Mouse (Mus musculus) gastrocnemius, postnatal 36 days (tissue): ENCODE results near the gene Ptpdc1. TPM values are rescaled to one million over a fixed set of nuclear protein-coding genes. Genes with fewer than 3 reads are reported as not detected.
A peak's percentile ranks its signal among the peaks of the same experiment; 100 is the strongest.

Experiments used
- DNase-seq, 2 experiments: peaks; one replicate each; pipeline ENCODE4 v3.0.0; 2022
- intact Hi-C: fragments of 180-260 bp; cut with DNase I; formaldehyde crosslinking; loops from one replicate; pipeline ENCODE4 v1.15.1; 2025
- long read RNA-seq, 2 experiments: library from polyadenylated mRNA; stranded (forward); transcript quantifications; one replicate each; pipeline ENCODE4 v2.0.0; 2021
- total RNA-seq, 2 experiments: library from RNA; stranded (reverse); gene quantifications; 2 replicates each; pipeline ENCODE4 v1.2.3; 2021

The Ptpdc1 gene
- total RNA-seq, result 1 to 10 TPM; 3.4 to 3.8 TPM
- long read RNA-seq, experiment 1, partial matches to known transcripts, result 1 of 2 reads
- long read RNA-seq, experiment 1, other reads (novel, unspliced or antisense), result 1 of 2 reads
- long read RNA-seq, experiment 2, full-length matches to known transcripts, result 1 of 2 reads
- long read RNA-seq, experiment 2, partial matches to known transcripts, result 1 of 2 reads
- long read RNA-seq, experiment 2, other reads (novel, unspliced or antisense), result 0 of 2 reads

- peak; percentile 96 for DNase-seq
- intact Hi-C loops, result no loop called here
Measured at GRCm38 (mm10) chr13:48625433-48626184, at the start of gene Ptpdc1. Gene Ptpdc1 (minus strand): TSS chr13:48625664.

- intact Hi-C loops, result no loop called here
Measured at GRCm38 (mm10) chr13:48674609-48675008, 49.1 kb upstream of the Ptpdc1 start.

DNA sequence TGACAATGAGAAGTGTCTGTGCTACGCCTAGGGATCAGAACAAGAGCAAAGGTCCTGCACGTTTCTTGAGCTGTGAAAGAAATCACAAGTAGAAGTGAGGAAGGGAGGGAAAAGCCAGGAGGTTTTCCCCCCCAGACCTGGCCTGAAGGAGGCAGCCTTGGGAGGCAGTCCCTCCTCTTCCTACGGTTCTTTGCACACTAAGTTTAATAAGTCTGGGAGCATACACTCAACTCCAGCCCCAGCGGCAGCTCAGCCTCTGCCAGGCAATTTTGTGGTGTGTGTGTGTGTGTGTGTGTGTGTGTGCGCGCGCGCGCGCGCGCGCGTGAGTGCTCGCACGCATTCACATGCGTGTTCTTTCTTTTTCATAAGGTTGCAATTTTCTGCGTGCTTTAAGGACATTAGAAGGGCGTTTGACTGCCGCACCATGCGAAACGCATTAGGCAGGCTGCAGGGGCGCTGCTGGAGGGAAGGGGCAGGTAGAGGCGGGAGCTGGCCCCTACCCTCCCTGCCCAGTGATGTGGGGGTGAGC, 46.9 kb upstream of the Ptpdc1 start:
- DNase-seq, result no peak
- intact Hi-C loops, result no loop called here

More at GRCm38 (mm10) chr13:48674609-48675008, 49.1 kb upstream of the Ptpdc1 start:
- DNase-seq, result no peak

- DNase-seq, result no peak
- intact Hi-C loops, result loop anchor here (10.0 kb wide), 1 partner anchor 506 kb away; no protein-coding TSS in a partner anchor
Measured at GRCm38 (mm10) chr13:48668976-48669534, 43.6 kb upstream of the Ptpdc1 start.

- intact Hi-C loops, result loop anchor here (10.0 kb wide), 1 partner anchor 506 kb away; no protein-coding TSS in a partner anchor
- no peak for DNase-seq
Measured at GRCm38 (mm10) chr13:48668091-48668975, 42.9 kb upstream of the Ptpdc1 start.

DNA sequence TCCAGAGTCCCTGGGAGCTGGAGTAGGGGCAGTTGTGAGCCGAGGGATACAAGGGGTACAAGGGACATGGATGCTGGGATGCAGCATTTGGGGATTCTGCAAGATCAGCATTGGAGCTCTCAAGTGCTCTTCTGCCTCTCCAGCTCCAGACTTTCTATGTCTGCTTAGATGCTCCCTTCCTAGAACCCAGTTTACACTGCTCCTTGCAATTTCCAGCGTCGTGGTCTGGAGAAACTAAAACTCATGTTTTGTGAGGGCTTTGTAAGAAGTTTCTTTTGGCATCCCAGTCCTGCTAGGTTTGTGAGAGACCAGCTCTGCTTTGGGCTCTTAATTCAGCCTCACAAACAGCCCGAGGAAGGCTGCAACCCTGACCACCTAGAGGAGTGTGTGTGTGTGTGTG, 42.0 kb upstream of the Ptpdc1 start:
- intact Hi-C loops, result loop anchor here (10.0 kb wide), 1 partner anchor 507 kb away; no protein-coding TSS in a partner anchor
- DNase-seq, result no peak

DNA sequence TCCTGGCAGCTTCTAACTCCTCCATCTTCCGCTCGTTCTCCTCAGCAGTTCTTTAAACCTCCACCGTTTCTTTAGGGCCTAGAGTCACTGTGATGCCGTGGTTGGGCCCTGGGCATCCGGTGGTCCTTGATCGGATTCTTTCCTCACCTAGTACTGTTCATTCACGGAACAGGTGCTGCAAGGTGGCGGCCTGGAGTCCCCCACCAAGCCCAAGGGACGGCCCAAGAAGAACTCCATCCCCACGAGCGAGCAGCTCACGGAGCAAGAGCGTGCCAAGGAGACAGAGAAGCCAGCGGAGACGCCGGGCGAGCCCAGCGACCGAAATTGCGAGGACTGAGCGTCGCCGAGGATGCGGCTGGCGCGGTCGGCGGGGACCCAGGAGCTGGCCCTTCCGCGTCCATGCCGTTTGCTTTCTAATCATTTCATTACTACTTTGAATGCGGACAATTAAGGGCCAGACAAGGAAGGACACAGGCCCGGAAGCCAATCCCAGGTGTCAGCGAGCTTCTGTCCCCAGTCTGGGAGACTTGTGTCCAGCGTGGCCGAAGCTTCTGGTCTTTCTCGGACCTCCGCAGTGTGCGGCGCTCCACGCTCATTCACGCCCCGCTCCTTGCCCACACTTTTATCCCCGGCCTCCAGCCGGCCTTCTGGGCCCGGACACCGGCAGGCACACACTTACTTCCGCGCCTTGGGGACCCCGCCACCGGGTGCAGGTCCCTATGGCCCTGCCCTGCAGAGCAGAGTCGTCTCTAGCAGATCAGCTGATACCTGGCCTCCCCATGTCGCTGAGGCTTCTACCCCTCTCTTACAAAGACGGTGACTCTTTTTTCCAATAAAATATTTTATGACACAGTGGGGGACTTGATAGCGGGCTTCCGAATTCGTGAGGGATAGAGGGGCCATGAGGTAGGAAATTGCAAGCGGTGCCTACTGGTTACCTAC, 40.5 kb upstream of the Ptpdc1 start:
- DNase-seq, result no peak
- intact Hi-C loops, result loop anchor here (10.0 kb wide), 1 partner anchor 509 kb away; no protein-coding TSS in a partner anchor

GRCm38 (mm10) chr13:48664916-48665655, 39.6 kb upstream of the Ptpdc1 start:
- intact Hi-C loops, result loop anchor here (10.0 kb wide), 1 partner anchor 510 kb away; no protein-coding TSS in a partner anchor

DNA sequence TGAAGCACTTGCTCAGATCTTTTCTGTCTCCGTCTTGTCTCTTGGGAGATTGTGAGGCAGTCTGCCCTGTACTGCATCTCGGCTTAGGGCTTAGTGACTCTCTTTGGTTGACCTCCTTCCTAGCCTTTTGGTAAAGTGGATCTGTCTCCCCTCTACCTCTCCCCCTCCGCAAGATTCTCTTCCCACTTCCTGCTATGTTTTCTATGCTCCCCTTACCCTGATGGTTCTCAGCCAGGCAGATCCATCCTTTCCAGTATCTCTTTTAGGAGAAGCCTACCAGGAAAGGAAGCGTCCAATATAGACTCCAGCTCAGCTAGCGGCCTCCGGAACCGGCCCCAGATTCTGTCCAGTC, 38.5 kb upstream of the Ptpdc1 start:
- intact Hi-C loops, result loop anchor here (10.0 kb wide), 1 partner anchor 511 kb away; no protein-coding TSS in a partner anchor
- DNase-seq, result no peak

More at GRCm38 (mm10) chr13:48664916-48665655, 39.6 kb upstream of the Ptpdc1 start:
- DNase-seq, result no peak

GRCm38 (mm10) chr13:48663211-48663987, 37.9 kb upstream of the Ptpdc1 start:
- intact Hi-C loops, result loop anchor here (10.0 kb wide), 1 partner anchor 511 kb away; no protein-coding TSS in a partner anchor
- DNase-seq, result no peak

GRCm38 (mm10) chr13:48662431-48663143, 37.1 kb upstream of the Ptpdc1 start, which contains the start of gene Barx1:
Gene Barx1 (plus strand): TSS chr13:48662998.
- intact Hi-C loops, result loop anchor here (10.0 kb wide), 1 partner anchor 512 kb away; no protein-coding TSS in a partner anchor
- no peak for DNase-seq

DNA sequence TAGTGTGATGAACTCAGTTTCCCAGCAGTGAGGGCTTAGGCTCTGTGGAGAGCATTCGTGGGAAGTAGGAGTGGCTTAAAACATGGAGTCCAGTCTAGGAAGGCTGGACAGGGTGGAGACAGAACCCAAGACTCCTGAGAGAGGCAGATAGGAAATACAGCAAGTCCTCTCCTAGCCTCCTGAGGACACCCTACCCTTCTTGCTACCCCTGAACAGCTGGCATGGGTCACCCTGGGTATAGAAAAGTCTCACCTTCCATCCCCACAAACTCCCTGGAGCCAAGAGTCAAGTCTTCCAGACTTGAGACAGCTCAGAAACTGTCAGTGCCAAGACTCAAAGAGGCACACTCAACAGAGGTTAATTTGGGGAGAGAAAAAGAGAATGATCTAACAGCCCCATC, 36.1 kb upstream of the Ptpdc1 start:
- DNase-seq, result no peak
- intact Hi-C loops, result loop anchor here (10.0 kb wide), 1 partner anchor 513 kb away; no protein-coding TSS in a partner anchor

DNA sequence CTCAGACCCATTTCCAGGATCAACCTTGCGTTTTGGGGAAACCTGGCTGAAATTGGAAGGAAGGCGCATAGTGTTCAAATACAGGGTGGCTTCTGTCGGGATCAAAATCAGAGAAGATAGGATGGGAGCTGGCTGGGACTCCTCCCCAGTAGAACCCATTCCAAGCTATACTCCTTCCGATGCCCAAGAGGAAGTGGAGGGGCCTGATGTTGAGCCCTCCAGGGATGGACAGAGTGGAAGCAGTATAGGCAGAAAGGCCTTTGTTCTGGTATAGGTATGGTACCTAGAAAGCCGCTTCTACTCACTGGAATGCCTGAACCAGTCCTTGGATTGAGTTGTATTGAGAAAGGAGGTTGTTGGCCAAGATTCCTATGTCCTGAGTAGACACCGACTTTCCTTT, 35.3 kb upstream of the Ptpdc1 start:
- intact Hi-C loops, result loop anchor here (10.0 kb wide), 1 partner anchor 514 kb away; no protein-coding TSS in a partner anchor

DNA sequence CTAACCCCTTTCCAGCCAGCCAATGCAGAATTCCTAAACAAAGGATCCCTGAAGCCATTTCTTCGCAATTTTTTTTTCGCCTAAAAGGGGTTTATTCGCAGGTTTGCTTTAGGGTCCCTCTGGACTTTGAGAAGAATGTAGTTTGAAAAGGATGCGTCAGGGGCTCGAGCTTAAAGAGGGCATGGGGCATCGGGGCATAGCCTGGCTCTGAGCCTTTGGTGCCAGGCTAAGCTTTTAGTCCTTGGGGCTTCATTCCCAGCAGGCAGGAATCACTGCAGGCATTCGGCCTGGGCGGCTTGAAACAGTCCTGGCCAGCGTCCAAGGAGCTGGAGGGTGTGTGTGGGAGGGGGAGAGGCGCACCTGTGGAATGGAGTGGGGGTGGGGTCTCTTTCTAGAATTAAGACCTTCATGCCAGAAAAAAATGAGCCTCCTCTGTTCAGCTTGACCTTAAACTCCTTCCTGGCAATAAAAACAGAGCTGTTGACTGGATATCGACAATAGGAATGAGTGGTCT, 34.8 kb upstream of the Ptpdc1 start:
- intact Hi-C loops, result loop anchor here (10.0 kb wide), 1 partner anchor 515 kb away; no protein-coding TSS in a partner anchor
- DNase-seq, result no peak

More for the DNA sequence above, 35.3 kb upstream of the Ptpdc1 start:
- DNase-seq, result no peak

GRCm38 (mm10) chr13:48659254-48660220, 34.1 kb upstream of the Ptpdc1 start:
- no peak for DNase-seq

More at GRCm38 (mm10) chr13:48659254-48660220, 34.1 kb upstream of the Ptpdc1 start:
- intact Hi-C loops, result loop anchor here (10.0 kb wide), 2 partner anchors 355 to 515 kb away; no protein-coding TSS in a partner anchor
